Mouse (Mus musculus) megakaryocyte, adult 5-6 weeks (primary cell): ENCODE measurements around the gene Ipo5. TPM values are rescaled to one million over a fixed set of nuclear protein-coding genes. Genes with fewer than 3 reads are reported as not detected.

Experiments used
- ATAC-seq: 2 replicates; pipeline ENCODE4 v1.8.0; 2016; ENCODE audit warnings: mild to moderate bottlenecking, inconsistent platforms; ENCODE audit not compliant: poor library complexity, severe bottlenecking
- total RNA-seq, 2 experiments: library from RNA; stranded (forward) in 1 of 2; stranded (reverse) in 1 of 2; fragments of 153-499, 151-499 nt in 1 of 2; fragments of 221-1000, 200-1000 nt in 1 of 2; gene quantifications; 2 replicates each; pipeline versions ENCODE4 v1.2.3 to v1.2.4; 2015 to 2017

Gene Ipo5
- total RNA-seq (2015) = 60.0 and 61.0 TPM in 2 replicates
- 96.7 and 102 TPM in 2 replicates for total RNA-seq (2017)

- peak; percentile 87 for ATAC-seq
These were observed at the start of gene Ipo5 for GRCm38 (mm10) chr14:120910733-120911324. TSS of gene Ipo5 (plus strand) at chr14:120911224.

DNA sequence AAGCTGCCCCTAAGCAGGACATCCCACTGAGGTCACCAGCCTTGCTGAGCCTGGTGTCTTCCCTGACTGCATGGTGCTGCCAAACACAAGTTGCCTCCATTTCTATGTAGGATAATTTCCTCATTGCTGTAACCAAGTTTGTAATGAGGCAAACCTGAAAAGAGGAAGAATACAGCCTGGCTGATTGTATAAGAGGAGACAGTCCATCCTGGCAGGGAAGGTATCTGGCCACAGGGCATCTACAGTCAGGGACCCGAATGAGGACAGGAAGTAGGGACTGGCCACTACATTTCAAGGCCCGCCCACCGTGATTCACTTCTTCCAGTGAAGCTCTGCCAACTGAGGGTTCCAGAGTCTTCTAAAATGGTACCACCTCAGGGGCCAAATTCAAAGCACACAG, 47.8 kb upstream of the Ipo5 start:
- peak; percentile 89 for ATAC-seq

- no peak for ATAC-seq
These were observed 46.1 kb upstream of the Ipo5 start for GRCm38 (mm10) chr14:120864896-120865295.

GRCm38 (mm10) chr14:120866573-120866972, 44.5 kb upstream of the Ipo5 start:
- ATAC-seq = no peak

GRCm38 (mm10) chr14:120867121-120867520, 43.9 kb upstream of the Ipo5 start:
- ATAC-seq = no peak

GRCm38 (mm10) chr14:120868494-120868893, 42.5 kb upstream of the Ipo5 start:
- ATAC-seq = no peak

DNA sequence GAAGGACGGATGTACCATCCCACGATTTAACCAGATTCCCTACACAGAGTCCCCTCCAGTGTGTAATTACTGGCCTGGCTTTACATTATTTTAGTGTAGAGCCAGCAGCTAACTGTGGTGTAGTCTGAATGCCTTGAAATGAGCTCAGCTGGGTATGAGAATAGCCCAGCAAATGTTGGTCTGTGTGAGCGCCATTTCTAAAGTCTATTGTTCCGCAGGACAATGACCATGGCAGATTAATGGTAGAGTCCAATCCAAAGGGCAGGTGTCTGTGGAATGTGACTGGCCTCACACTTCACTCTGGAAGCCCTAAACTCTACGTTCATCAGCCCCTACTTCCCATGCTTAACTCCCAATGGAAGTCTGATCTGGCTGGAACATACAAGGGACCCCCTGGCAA, 40.3 kb upstream of the Ipo5 start:
- ATAC-seq = no peak

DNA sequence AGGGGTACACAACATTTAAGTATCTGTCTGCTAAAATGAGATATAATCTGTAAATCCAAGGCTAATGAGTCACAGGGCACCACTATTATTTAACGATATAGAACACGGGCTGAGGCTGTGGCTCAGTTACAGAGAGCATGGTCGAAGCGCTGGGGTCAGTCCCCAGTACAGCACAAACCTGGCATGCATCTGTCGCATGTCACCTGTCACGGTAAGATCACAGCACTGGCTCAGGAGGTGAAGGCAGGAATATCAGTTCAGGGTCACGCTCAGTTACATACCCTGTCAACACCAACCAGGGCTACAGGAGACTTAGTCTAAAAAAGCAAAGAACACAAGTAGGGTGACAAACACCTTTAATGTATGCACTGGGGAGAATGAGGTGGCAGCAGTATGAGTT, 36.6 kb upstream of the Ipo5 start:
- ATAC-seq = no peak

- no peak for ATAC-seq
These were observed 35.9 kb upstream of the Ipo5 start for GRCm38 (mm10) chr14:120875144-120875543.

GRCm38 (mm10) chr14:120875811-120876388, 35.1 kb upstream of the Ipo5 start:
- peak; percentile 82 for ATAC-seq

DNA sequence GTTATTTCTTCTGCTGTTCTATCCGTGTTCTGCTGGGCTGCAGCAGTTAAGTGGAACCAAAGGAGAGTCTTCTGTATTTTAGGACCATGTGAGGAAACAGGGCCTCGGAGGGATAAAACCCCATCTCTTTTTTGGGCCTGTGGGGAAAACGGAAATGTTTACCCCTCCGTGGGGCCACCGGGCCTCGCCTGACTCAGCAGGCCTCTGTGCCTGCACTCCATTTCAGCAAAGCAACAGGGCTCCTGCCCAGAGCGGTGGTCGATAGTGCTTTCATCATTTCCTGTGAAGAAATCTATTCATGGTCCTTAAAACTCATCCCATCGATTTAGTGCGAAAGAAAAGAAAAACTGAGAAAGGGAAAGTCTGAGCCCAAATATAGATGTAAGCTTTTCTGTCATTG, 33.9 kb upstream of the Ipo5 start:
- no peak for ATAC-seq

DNA sequence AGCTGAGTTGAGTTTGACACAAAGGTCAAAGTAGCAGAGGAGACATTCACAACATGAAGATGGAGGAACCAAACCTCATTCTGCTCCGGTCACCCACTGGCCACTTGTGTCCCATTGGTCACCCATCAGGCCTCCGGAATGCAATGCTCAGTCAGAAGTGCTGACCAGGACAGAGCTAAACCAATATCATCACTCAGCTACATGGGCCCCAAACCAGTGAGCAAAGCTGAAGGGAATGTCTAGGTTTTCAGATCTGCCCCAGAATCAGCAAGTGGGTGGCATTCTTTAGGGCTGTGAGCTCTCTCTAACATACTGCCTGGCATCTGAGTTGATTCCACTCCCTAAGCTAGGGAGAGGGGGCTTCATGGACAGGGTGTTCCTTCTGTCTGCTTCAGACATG, 32.0 kb upstream of the Ipo5 start:
- no peak for ATAC-seq

DNA sequence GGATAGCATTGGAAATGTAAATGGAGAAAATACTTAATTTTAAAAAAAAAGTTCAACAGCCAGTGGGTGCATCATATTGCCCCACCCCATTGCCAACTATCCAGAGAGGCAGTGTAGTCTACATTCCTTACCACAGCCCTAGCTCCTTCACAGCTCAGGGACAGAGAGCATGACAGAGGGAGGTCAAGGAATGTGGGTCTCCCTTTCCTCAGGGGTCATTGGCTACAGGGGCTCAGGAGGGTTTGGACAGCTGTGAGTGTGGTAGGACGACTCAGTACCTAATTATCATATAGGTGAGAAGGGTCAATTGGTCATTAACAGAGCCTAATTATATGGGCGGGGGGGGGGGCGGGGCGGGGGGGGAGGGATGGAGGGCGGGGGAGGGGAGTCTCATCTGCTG, 30.4 kb upstream of the Ipo5 start:
- ATAC-seq = no peak

DNA sequence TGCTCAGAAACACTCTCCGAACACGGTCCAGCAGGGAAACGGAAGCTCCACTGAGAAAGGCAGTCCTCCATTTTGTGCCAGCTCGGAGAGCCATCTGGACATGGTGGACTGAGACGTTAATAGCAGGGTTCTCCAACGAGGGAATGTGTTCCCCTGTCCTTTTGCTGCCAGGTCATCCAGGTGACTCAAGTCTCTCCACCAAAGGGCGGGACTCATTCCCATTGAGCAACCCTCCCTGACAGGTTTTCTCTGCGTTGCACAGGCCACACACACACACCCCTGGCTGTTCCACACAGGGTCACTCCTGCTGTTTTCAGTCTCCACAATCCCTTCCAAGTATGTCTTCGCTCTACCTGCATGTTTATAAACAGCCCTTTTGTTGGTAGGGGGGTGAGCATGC, 30.0 kb upstream of the Ipo5 start:
- no peak for ATAC-seq

GRCm38 (mm10) chr14:120888681-120889080, 22.3 kb upstream of the Ipo5 start:
- ATAC-seq = no peak

GRCm38 (mm10) chr14:120892369-120892768, 18.7 kb upstream of the Ipo5 start:
- no peak for ATAC-seq

DNA sequence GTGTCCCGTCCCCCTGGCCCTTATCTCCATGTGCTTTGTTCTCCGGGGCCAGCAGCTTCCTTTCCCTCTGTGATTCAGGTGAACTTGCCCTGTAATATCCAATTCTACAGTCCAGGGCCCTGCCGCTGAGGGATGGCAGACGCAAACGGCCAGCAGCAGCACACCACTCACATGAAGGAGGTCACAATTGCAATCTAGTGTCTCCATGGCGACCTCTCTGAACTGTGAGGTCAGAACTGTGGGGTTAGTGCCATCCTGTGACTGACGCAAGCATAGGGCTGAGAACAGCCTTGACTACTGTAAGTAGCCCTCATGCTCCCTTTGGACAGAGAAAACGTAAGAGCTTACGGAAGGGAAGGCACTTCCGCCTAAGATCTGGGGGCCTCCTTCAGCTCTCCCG, 14.4 kb upstream of the Ipo5 start:
- no peak for ATAC-seq

GRCm38 (mm10) chr14:120898876-120899275, 12.1 kb upstream of the Ipo5 start:
- ATAC-seq = no peak

DNA sequence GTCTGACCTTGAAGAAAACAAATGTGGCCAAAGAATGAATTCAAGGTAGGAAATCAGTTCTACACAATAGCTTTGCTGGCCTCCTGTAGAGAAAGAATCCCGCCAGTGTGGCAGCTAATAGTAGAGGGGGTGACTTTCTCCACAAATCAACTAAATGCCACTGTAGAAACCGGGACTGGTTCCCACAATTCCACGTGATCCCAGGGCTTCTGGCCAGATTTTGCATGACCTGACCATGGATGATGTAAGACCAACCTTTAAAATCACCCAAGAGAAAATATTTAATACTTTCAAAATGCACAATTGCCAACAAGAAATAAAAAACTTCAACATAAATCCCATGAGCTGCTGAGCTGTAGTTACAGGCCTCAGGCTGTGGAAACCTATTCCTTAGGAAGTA, 1.6 kb upstream of the Ipo5 start:
- no peak for ATAC-seq

DNA sequence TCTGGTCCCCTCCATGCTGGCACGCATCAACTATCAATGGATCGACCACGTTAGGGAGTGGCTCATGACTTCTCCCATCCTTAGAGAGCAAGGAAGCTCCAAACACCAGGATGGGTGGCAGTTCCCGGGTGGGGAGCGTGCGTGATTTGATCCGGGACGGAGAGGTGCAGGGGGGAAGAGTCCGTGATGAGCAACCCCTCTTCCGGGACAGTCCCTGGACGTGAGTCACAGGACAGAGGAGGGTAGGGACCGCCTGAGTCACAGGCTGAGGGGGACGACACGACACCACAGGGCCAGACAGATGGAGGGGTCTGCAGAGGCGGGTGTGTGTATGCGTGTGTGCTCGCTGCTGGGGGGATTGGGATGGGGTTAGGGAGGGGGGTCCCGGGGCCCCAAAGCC, 704 bp upstream of the Ipo5 start:
- ATAC-seq = peak; percentile 45

DNA sequence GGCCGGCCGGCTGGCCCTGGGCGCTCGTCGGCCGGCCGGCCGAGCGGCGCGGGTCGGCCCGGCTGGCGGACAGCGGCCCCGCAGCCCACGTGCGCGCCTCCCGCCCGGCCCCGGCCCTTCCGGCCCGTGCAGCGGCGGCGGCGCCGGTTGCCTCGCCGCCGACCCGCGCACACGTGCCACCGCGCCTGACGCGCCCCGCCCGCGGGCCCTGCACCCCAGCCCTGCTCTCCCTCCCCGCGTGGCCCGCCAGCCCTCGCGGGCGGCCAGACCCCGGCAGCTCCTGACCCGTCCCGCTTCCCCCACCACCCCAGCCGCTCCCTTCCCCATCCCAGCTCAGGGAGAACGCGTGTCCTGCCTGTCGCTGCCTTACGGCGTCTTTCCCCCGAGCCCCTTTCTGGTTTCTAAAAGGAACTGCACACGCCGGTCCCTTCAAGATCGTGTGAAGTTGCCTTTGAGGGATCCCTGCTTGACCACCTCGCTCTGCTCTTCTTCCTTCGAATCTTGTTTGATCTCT, 421 bp downstream of the Ipo5 start:
- peak; percentile 33 for ATAC-seq

- ATAC-seq = no peak
These were observed 1.2 kb downstream of the Ipo5 start for GRCm38 (mm10) chr14:120912090-120912710.
